Mouse (Mus musculus) lung, postnatal 10 days (tissue): ENCODE data around the gene Ppp3ca.

ENCODE experiments used
- DNase-seq: peaks from one replicate; pipeline ENCODE4 v3.0.0; 2021

Ppp3ca gene

DNA sequence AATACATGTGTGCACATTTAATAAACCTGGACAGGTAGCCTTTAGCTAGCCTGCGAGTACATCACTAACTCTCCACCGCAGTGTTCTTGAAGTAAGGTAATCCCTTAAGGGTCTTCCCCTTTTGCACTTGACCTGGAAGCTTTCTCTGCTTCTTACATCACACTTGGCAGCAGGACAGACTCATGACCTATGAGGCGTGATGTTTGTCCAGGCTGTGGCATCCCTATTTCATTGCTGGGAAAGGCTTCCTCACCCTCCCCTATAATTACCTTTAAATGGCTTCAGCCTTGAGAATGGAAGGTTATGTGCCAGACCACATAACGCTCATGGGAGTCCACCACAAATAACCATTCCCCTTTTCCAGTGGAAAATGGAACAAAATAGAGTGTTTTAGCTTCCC, 145.0 kb downstream of the Ppp3ca start:
- no peak for DNase-seq

GRCm38 (mm10) chr3:136816319-136816718, 146.4 kb downstream of the Ppp3ca start:
- DNase-seq: no peak

- DNase-seq: no peak
Measured at GRCm38 (mm10) chr3:136818997-136819396, 149.1 kb downstream of the Ppp3ca start.

GRCm38 (mm10) chr3:136821039-136821438, 151.1 kb downstream of the Ppp3ca start:
- no peak for DNase-seq

DNA sequence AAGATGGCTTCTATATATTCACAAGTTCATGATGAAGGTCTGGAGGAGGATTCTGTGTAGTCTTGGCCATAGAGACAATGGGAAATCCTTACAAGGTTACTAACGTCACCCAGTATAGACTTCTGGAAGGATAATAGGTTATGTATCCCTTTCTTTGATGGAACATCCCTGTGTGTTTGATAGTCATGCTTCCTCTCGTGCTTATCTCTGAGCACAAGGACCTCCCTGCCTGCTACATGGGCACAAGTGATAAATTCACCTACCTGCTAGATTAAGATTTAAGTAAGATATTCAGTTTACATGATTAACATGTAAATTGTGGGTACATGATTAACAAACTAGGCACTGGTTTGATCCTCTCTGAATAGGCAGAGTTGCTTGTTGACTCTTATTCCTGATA, 152.1 kb downstream of the Ppp3ca start:
- DNase-seq: no peak

DNA sequence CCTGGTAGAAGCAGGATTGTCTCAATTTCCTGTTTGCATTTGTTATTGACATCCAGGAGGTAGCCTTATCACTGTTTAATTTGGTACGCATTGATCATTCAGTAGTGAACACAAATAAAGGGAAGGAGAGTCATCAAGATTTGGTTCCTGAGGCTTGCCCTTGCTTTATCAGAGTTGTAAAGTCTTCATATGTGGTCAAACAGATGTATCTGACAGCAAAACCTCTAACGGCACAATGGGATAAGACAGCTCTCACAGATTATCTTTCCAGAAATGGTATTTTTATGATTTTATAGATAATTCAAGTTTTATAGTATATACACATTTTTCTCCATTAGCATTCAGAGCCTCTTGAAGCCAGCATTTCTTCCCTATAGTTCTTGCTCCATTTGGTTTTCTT, 152.5 kb downstream of the Ppp3ca start:
- DNase-seq: no peak

DNA sequence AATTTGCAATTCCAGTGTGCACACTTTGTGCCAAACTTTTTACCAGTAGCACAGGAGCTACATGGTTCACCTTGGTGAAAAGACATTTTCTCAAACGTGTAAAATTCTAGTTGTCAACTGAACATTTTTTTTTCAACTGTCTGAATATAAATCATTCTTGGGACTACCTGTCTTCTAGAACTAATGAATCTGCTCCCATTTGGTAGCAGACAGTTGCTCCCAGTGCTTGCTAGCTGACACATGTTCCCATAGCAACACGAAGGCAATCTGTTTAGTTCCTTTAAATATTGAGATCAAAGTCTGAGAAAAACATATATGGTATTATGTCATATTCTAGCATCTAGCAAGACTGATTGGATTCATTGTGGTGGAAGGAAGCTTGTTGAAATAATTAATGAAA, 158.5 kb downstream of the Ppp3ca start:
- DNase-seq: no peak

- no peak for DNase-seq
Measured at GRCm38 (mm10) chr3:136829109-136829508, 159.2 kb downstream of the Ppp3ca start.

DNA sequence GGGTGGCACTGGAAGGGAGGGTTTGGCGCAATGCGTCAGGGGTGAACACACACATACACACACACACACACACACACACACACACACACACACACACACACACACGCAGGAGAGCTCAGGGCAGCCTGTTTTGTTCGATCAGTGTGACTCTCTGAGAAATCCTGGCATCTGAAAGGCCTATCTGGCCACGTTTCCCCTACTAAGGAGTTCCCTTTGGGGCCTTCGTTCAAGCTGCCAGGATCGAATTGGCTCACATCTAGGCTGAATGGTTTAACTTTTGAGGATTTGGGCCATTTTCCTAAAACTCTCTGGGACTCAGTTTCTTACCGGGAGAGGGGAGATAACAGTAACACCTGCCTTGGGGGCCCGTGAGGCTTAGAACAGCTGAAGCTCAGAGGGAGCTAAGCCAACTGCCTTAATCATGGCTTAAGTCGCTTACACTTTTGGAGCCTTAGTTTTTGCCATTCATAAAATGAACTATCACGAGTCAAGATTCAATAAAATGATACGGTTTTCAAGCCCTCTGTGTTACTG, 160.8 kb downstream of the Ppp3ca start:
- DNase-seq: no peak

DNA sequence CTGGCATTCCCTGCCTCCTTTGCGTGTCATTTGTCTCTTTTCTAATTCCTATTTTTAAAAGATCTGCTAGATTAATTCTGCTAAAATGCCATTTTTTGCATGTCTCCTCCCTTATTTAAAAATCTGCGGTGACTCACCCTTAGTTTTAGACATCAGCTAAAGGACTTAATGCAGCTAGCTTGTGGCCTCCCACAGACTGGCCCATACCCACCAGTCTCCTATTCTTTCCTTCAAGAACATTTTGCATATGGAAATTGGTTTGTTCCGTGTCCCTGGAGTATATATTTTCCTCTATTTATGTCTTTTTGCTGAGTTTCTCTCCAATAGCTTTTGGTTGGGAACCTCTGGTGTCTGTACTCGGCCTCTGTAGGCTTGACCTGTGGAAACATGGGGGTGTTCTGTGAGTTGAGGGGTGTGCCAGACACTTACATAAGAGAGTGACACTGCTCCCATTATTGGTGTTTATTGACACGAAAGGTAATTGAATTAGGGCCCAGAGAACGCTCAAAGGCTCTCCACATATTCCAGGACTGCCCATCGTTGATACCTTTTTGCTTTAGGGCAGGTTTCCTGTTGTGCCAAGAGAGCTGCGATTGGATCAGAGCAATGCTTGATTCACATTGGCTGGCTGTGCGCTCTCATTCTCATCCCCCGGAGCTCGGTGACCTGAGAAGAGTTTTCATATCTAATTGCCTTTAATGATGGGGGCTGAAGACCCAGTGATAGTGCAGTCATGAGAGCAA, 163.2 kb downstream of the Ppp3ca start:
- no peak for DNase-seq

DNA sequence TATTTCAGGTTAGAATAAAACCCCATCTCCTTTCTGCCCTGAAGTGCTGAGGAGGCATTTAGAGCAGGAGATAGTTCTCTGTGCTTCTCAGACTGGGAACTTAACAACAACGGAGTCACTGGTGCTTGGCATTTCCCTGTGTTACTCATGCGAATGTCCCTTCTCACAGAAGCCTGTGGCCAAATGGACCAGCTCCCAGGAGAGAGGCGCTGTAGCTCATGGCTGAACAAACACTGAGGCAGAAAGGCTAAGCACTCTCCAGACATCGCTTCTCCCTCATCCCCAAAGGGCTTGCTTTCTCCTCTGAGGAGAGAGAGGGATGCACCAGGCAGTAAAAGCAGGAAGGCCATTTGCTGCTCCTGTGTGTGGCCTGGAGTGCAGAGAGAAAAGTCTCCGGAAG, 164.0 kb downstream of the Ppp3ca start:
- peak; percentile 44 for DNase-seq

GRCm38 (mm10) chr3:136835851-136836250, 165.9 kb downstream of the Ppp3ca start:
- DNase-seq: no peak

GRCm38 (mm10) chr3:136836319-136837193, 166.6 kb downstream of the Ppp3ca start:
- peak; percentile 14 for DNase-seq

GRCm38 (mm10) chr3:136837589-136837988, 167.7 kb downstream of the Ppp3ca start:
- peak; percentile 58 for DNase-seq

DNA sequence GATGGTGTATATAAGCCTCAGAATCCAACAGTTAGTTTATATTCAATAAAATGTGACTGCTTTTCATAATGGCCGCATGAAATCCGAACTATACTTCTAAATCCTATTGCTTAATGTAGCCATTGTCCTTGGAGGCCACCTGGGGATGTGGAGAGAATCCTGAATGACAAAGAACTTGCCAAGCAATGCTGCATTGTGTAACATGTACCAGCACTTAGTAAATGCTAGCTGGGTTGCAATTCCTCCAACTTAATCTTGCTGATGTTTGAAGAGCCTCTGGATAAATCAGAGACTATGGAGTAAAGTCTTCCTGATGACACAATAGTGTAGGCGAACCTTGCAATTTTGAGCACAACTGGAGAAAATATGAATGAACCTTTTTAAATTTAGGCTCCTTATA, 171.4 kb downstream of the Ppp3ca start:
- no peak for DNase-seq

DNA sequence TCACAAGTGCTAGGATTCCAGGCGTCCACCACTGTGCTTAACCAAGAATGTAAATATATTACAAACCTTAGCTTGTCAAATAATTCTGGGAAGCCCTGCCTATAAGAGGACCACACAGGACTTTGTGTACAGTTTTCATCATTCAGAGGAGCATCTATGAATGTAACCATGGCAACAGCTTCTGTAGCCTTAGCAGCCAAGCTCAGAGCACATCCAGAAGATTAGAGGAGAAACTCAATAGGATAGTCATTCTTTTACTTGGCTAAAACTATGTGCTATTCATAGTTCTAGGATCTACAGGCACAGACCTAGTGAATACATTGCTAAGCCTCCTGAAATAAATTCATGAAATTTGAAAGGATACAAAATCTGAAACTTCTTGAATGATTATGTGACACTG, 172.5 kb downstream of the Ppp3ca start:
- no peak for DNase-seq

DNA sequence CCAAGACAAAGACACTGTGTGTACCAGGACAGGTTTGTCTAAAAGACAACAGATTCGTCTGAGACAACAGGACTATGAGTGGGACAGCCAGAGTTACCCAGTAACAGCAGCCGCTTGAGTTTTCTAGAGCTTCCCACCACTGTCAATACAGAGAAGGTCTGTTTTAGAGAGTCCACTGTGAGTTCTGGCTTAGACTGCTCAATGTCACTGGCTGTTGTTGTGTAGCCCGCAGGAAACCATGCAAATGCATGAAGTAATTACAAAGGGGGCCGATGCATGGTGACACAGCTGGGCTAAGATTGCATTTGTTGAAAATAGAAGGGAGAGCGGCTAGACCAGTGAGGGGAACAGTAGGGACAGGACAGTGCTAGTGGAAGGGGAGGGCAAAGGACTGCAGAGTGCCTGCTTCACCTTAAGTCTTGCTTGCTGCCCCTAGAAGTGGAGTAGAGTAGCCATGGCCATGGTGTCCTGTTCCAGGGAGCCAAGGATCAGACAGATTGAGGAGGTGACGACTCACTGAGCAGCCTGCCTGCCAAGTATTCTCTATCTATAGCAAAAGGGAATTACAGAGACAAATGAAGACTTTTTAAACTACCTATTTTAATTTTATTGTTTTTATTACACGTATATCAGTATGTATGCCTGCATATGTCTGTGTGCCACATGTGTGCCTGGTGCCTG, 174.0 kb downstream of the Ppp3ca start:
- DNase-seq: no peak

- no peak for DNase-seq
Measured at GRCm38 (mm10) chr3:136849035-136849434, 179.1 kb downstream of the Ppp3ca start.

DNA sequence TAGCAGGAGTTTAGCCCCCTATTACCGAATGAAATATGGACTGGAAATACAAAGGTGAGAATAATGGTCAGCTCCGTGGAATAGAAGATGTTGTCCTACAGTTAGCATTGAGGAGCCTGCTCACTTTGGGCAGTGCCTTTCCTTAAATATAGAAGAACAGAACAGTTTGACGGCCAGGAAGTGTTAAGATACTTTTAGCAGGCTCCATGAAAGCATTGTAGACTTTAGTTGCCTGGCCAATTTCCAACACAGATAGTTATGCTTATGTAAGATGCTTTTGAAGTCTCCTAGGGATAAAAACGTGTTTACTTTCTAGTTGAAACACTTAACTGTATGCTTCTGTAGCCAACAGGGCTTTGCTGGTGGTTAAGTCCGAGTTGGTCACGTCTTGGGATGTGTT, 183.0 kb downstream of the Ppp3ca start:
- no peak for DNase-seq

GRCm38 (mm10) chr3:136853596-136853995, 183.7 kb downstream of the Ppp3ca start:
- DNase-seq: no peak

DNA sequence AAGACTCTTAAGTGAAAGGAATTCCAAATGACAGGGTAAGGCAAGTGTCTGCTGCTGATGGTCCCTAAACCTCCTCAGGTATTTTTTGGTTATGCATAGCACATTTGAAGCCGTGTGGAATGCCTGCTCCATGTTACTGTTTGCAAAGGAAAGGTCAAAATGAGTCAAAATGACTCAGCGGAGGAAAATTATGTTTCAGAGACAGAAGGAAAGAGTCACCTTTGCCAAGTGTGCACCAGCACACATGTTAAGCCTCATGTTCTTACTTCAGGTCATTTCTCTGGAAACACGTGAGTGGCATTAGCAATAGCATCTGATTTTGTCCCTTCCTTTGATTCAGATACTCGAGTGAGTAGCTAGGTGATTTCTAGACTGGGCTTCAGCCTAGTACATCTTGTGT, 186.1 kb downstream of the Ppp3ca start:
- DNase-seq: no peak

DNA sequence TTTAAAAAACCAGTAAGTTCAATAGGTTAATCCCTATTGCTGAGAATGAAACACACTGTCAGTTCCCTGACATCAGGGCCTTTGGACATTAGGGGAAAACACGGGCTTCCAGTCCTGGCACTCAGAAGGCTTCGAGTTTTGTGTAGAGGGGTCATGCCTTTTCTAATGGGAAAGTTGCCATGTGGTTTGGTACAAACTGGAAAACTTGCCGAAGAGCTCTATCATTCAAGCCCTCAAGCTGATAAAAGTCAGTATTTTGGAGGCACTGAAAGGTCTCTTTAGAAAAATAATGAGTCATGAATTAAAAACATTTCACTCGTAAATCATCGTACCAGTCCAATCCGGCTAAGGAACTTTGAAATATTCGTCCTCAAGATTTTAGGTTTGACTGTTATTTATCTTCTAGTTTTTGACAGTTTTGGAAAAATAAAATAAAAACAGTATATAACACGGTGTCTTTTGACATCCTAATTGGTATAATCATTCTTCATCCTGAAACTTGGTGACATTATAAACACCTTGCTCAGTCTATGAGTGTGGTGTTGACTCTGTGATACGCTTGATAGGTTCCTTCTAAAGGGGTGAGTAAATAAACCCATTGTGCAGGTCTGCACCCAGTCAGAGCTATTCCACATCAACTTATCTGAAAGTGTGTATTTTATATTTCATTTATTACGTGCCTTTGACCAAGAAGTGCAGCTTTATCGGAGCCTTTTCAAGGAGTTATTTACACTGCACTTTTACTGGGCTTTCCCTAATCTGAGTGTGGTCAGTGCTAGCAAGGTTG, 192.3 kb downstream of the Ppp3ca start:
- DNase-seq: no peak

DNA sequence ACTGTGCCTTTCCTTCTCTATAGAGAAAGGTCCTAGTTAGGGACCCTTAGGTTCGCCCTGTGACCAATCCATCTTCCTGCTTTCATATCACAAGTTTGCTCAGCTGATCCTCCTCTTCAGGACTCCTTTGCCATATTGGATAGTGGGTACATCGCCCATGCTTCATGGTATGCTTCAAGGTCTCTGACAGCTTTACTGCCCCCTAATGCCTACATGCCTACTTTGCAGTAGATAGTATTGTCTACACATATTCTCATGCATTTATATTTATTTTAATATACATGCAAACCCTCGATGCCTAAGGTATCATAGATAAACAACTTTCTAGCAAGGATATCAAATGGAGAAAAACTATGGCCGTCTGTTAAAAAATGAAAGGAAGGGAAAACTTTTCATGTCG, 193.2 kb downstream of the Ppp3ca start:
- no peak for DNase-seq
